Mouse (Mus musculus) G1E (cell line): ENCODE measurements around the gene Trp63.

Source experiments
- CTCF ChIP-seq: IDR thresholded peaks from 2 replicates; pipeline ENCODE4 v1.5.1; 2012; ENCODE audit warnings: low read depth, low read length, inconsistent platforms, mixed read lengths
- POLR2AphosphoS5 ChIP-seq: IDR thresholded peaks from 2 replicates; pipeline ENCODE4 v1.6.1; 2012; ENCODE audit warnings: low read depth, low read length, inconsistent platforms; ENCODE audit not compliant: insufficient replicate concordance
- TAL1 ChIP-seq: conservative IDR thresholded peaks from 2 replicates; pipeline ENCODE4 v1.6.1; 2012; ENCODE audit warnings: low read depth, low read length, inconsistent platforms, mixed read lengths

- TF ChIP-seq CTCF (no peak), TAL1 (no peak), POLR2AphosphoS5 (no peak)
Observed at GRCm38 (mm10) chr16:25804955-25805354, 121.4 kb downstream of the Trp63 start.
